Mouse (Mus musculus) midbrain, embryonic 16.5 days (tissue): ENCODE measurements at regions not wholly inside any gene's neighbourhood (a gene's known extent, or its start where the extent isn't known, plus 50 kb on each side); places are given as distances from the start of the nearest gene placed in this dataset.

Experiments
- ATAC-seq: fragments of 200-750 bp; cut with Nextera tagmentation; 2 replicates; pipeline ENCODE4 v1.8.0; 2017; ENCODE audit warnings: moderate TSS enrichment
- H3K27ac ChIP-seq: fragments of 300-500 bp; sonication (generic); 2 replicates; pipeline ENCODE4 v1.5.1; 2014; ENCODE audit warnings: mild to moderate bottlenecking, low read length, mixed read lengths
- H3K27me3 ChIP-seq: fragments of 300-500 bp; sonication (generic); 2 replicates; pipeline ENCODE4 v1.6.1; 2014; ENCODE audit warnings: low read depth, low read length, mixed read lengths; ENCODE audit not compliant: control insufficient read depth, insufficient read depth
- H3K36me3 ChIP-seq: fragments of 300-500 bp; sonication (generic); 2 replicates; pipeline ENCODE4 v1.6.1; 2014; ENCODE audit warnings: mild to moderate bottlenecking, low read length, moderate library complexity, mixed read lengths; ENCODE audit not compliant: control insufficient read depth, insufficient read depth
- H3K4me1 ChIP-seq: fragments of 300-500 bp; sonication (generic); 2 replicates; pipeline ENCODE4 v1.6.1; 2014; ENCODE audit warnings: mild to moderate bottlenecking, low read length, mixed read lengths; ENCODE audit not compliant: control insufficient read depth, insufficient read depth
- H3K4me2 ChIP-seq: fragments of 300-500 bp; sonication (generic); 2 replicates; pipeline ENCODE4 v1.6.1; 2014; ENCODE audit warnings: mild to moderate bottlenecking, low read length, mixed read lengths
- H3K4me3 ChIP-seq: fragments of 300-500 bp; sonication (generic); 2 replicates; pipeline ENCODE4 v1.5.1; 2014; ENCODE audit warnings: low read depth, mild to moderate bottlenecking, low read length, moderate library complexity, mixed read lengths
- H3K9ac ChIP-seq: fragments of 300-500 bp; sonication (generic); 2 replicates; pipeline ENCODE4 v1.6.1; 2014; ENCODE audit warnings: low read depth, low read length, mixed read lengths
- H3K9me3 ChIP-seq: fragments of 300-500 bp; sonication (generic); replicated peaks from 2 replicates; pipeline ENCODE4 v1.6.1; 2014; ENCODE audit warnings: mild to moderate bottlenecking, low read length, mixed read lengths; ENCODE audit not compliant: control insufficient read depth, poor library complexity, severe bottlenecking
- WGBS: fragments of 180-500 bp; shearing (Covaris S2); extraction: QIAGEN DNeasy Blood & Tissue Kit; methylation state at CpG from one replicate; pipeline ENCODE4 v1.1.7; 2014; 5-methylcytosine and 5-hydroxymethylcytosine counted together

GRCm38 (mm10) chr14:55362757-55363156, 115.8 kb upstream of the Dhrs4 start:
- Histone ChIP-seq H3K9me3 (no peaks in the 10 kb centered on the region), H3K4me2 (no peak overlapping the region), H3K27me3 (no peaks in the 10 kb centered on the region), H3K27ac (no peak overlapping the region), H3K9ac (no peak overlapping the region), H3K4me1 (peaks cover 5% of the 10 kb centered on the region; the same call in 1 of the 2 replicates), H3K36me3 (no peaks in the 10 kb centered on the region), H3K4me3 (no peak overlapping the region)
- 54% methylated on average over 7 of the region's 7 CpGs for WGBS
- no peak for ATAC-seq

GRCm38 (mm10) chr14:55370384-55370783, 108.2 kb upstream of the Dhrs4 start:
- Histone ChIP-seq H3K36me3 (no peaks in the 10 kb centered on the region), H3K9me3 (no peaks in the 10 kb centered on the region), H3K4me2 (no peak overlapping the region), H3K27me3 (no peaks in the 10 kb centered on the region), H3K27ac (no peak overlapping the region), H3K9ac (no peak overlapping the region), H3K4me3 (no peak overlapping the region), H3K4me1 (no peaks in the 10 kb centered on the region)
- ATAC-seq = no peak
- 95% methylated on average over 5 of the region's 5 CpGs for WGBS

- H3K4me3 ChIP-seq = no peak overlapping the region
- no peak overlapping the region for H3K9ac ChIP-seq
- WGBS = 94% methylated on average over 5 of the region's 5 CpGs
- H3K4me1 ChIP-seq = no peaks in the 10 kb centered on the region
- H3K9me3 ChIP-seq = no peaks in the 10 kb centered on the region
- no peak overlapping the region for H3K27ac ChIP-seq
- H3K36me3 ChIP-seq = no peaks in the 10 kb centered on the region
- H3K27me3 ChIP-seq = no peaks in the 10 kb centered on the region
- ATAC-seq = no peak
- no peak overlapping the region for H3K4me2 ChIP-seq
Observed at GRCm38 (mm10) chr14:55372960-55373359, 105.6 kb upstream of the Dhrs4 start.

GRCm38 (mm10) chr14:55386773-55387172, 91.8 kb upstream of the Dhrs4 start:
- no peak for ATAC-seq
- Histone ChIP-seq H3K4me3 (no peak overlapping the region), H3K36me3 (no peaks in the 10 kb centered on the region), H3K27ac (no peak overlapping the region), H3K4me2 (no peak overlapping the region), H3K9ac (peak overlapping the region; percentile 10; the same call in 1 of the 2 replicates), H3K4me1 (peaks cover 7% of the 10 kb centered on the region; the same call in 1 of the 2 replicates), H3K27me3 (no peaks in the 10 kb centered on the region), H3K9me3 (no peaks in the 10 kb centered on the region)
- 52% methylated on average over 6 of the region's 6 CpGs for WGBS

- Histone ChIP-seq H3K4me3 (no peak overlapping the region), H3K4me2 (no peak overlapping the region), H3K9ac (no peak overlapping the region), H3K27me3 (no peaks in the 10 kb centered on the region), H3K27ac (no peak overlapping the region), H3K9me3 (no peaks in the 10 kb centered on the region), H3K4me1 (peaks cover 7% of the 10 kb centered on the region; the same call in 1 of the 2 replicates), H3K36me3 (no peaks in the 10 kb centered on the region)
- 52% methylated on average over 6 of the region's 6 CpGs for WGBS
- ATAC-seq = no peak
Observed at GRCm38 (mm10) chr14:55387378-55387777, 91.2 kb upstream of the Dhrs4 start.

- H3K36me3 ChIP-seq = no peaks in the 10 kb centered on the region
Observed at GRCm38 (mm10) chr14:55392390-55392789, 86.2 kb upstream of the Dhrs4 start.

GRCm38 (mm10) chr14:55406146-55406545, 72.4 kb upstream of the Dhrs4 start:
- Histone ChIP-seq H3K27ac (no peak overlapping the region), H3K36me3 (no peaks in the 10 kb centered on the region), H3K27me3 (no peaks in the 10 kb centered on the region), H3K4me2 (no peak overlapping the region), H3K9me3 (no peaks in the 10 kb centered on the region), H3K4me1 (no peaks in the 10 kb centered on the region), H3K9ac (no peak overlapping the region), H3K4me3 (no peak overlapping the region)
- WGBS = 80% methylated on average over 2 of the region's 2 CpGs
- ATAC-seq = no peak

More at GRCm38 (mm10) chr14:55392390-55392789, 86.2 kb upstream of the Dhrs4 start:
- Histone ChIP-seq H3K4me3 (no peak overlapping the region), H3K9ac (no peak overlapping the region), H3K4me2 (no peak overlapping the region), H3K9me3 (no peaks in the 10 kb centered on the region), H3K27ac (no peak overlapping the region), H3K27me3 (no peaks in the 10 kb centered on the region), H3K4me1 (0 out of 2 replicates have a peak, but pooled peaks cover 2% of the 10 kb centered on the region)
- ATAC-seq = no peak
- 92% methylated on average over 6 of the region's 6 CpGs for WGBS
